Mouse (Mus musculus) CH12.LX (cell line): Measurements from ENCODE around the gene Klk11. TPM values are rescaled to one million over a fixed set of nuclear protein-coding genes. Genes with fewer than 3 reads are reported as not detected.

ENCODE experiments used
- DNase-seq: peaks from one replicate; pipeline ENCODE4 v3.0.0-alpha.2; 2013; ENCODE audit errors: extremely low read depth
- H3K27ac ChIP-seq: 2 replicates; pipeline ENCODE4 v1.5.1; 2012; ENCODE audit warnings: low read depth, mild to moderate bottlenecking, control low read depth, moderate library complexity; ENCODE audit not compliant: insufficient read depth
- H3K27me3 ChIP-seq: replicated peaks from 2 replicates; pipeline ENCODE3; 2012; ENCODE audit warnings: inconsistent platforms
- H3K36me3 ChIP-seq, 2 experiments: replicated peaks in 1 of 2; 2 replicates each; pipeline versions ENCODE3 to v1.6.1; 2012; ENCODE audit warnings: inconsistent platforms in 1 of 2, low read length in 1 of 2, mild to moderate bottlenecking in 1 of 2, mixed read lengths in 1 of 2, moderate library complexity in 1 of 2; ENCODE audit not compliant: control insufficient read depth in 1 of 2, insufficient read depth in 1 of 2
- H3K4me1 ChIP-seq, 2 experiments: 2 replicates each; pipeline ENCODE4 v1.6.1; 2012; ENCODE audit warnings: inconsistent platforms in 1 of 2, moderate library complexity in 1 of 2; ENCODE audit not compliant: insufficient read depth in 2 of 2, control insufficient read depth in 1 of 2
- H3K4me2 ChIP-seq: 2 replicates; pipeline ENCODE4 v1.6.1; 2012; ENCODE audit warnings: low read depth, mild to moderate bottlenecking, control low read depth; ENCODE audit not compliant: poor library complexity, insufficient read depth, severe bottlenecking
- H3K4me3 ChIP-seq, 3 experiments: fragments of 150-350 bp in 1 of 3; sonication (generic) in 1 of 3; replicated peaks in 1 of 3; 2 replicates each; pipeline versions ENCODE3 to v1.5.1; 2011 to 2012; ENCODE audit warnings: low read depth in 2 of 3, low read length in 2 of 3, mild to moderate bottlenecking in 2 of 3, moderate library complexity in 2 of 3, control low read depth in 1 of 3, improper control_type of control experiment in 1 of 3, inconsistent platforms in 1 of 3, mixed read lengths in 1 of 3; ENCODE audit not compliant: poor library complexity in 1 of 3
- H3K79me2 ChIP-seq: replicated peaks from 2 replicates; pipeline ENCODE4 v1.6.1; 2012; ENCODE audit warnings: mild to moderate bottlenecking, moderate library complexity; ENCODE audit not compliant: control insufficient read depth, poor library complexity, insufficient read depth, severe bottlenecking; ENCODE audit errors: extremely low read depth
- H3K9ac ChIP-seq: 2 replicates; pipeline ENCODE4 v1.6.1; 2012; ENCODE audit warnings: low read depth, mild to moderate bottlenecking, control low read depth, moderate library complexity; ENCODE audit not compliant: insufficient read depth
- H3K9me3 ChIP-seq: replicated peaks from 2 replicates; pipeline ENCODE3; 2012; ENCODE audit warnings: low read length, inconsistent platforms, mixed read lengths
- BHLHE40 ChIP-seq: IDR thresholded peaks from 2 replicates; pipeline ENCODE4 v1.6.1; 2011; ENCODE audit warnings: mild to moderate bottlenecking, low read depth, low read length, improper control_type of control experiment
- CHD1 ChIP-seq: IDR thresholded peaks from 2 replicates; pipeline ENCODE4 v1.6.1; 2012; ENCODE audit warnings: low read depth, low read length, improper control_type of control experiment, inconsistent platforms
- CHD2 ChIP-seq: IDR thresholded peaks from 2 replicates; pipeline ENCODE4 v1.6.1; 2011; ENCODE audit warnings: low read length, improper control_type of control experiment
- CTCF ChIP-seq, 2 experiments: IDR thresholded peaks in 1 of 2; conservative IDR thresholded peaks in 1 of 2; 2 replicates each; pipeline ENCODE4 v1.5.1; 2011 to 2012; ENCODE audit warnings: low read depth in 2 of 2, low read length in 2 of 2, improper control_type of control experiment in 1 of 2, inconsistent platforms in 1 of 2, mild to moderate bottlenecking in 1 of 2, moderate library complexity in 1 of 2
- E2F4 ChIP-seq: IDR thresholded peaks from 2 replicates; pipeline ENCODE4 v1.6.1; 2011; ENCODE audit warnings: low read depth, low read length, improper control_type of control experiment; ENCODE audit not compliant: insufficient replicate concordance
- EP300 ChIP-seq: IDR thresholded peaks from 2 replicates; pipeline ENCODE4 v1.6.1; 2011; ENCODE audit warnings: low read length, improper control_type of control experiment
- ETS1 ChIP-seq: conservative IDR thresholded peaks from 2 replicates; pipeline ENCODE4 v1.6.1; 2012; ENCODE audit warnings: low read depth, mild to moderate bottlenecking, inconsistent platforms, low read length, improper control_type of control experiment, moderate library complexity
- HCFC1 ChIP-seq: IDR thresholded peaks from 2 replicates; pipeline ENCODE4 v1.6.1; 2012; ENCODE audit warnings: low read depth, mild to moderate bottlenecking, inconsistent platforms, low read length, improper control_type of control experiment
- JUN ChIP-seq: IDR thresholded peaks from 2 replicates; pipeline ENCODE4 v1.6.1; 2011; ENCODE audit warnings: low read depth, mild to moderate bottlenecking, low read length, improper control_type of control experiment, moderate library complexity; ENCODE audit not compliant: insufficient read depth
- JUND ChIP-seq: conservative IDR thresholded peaks from 2 replicates; pipeline ENCODE4 v1.6.1; 2011; ENCODE audit warnings: low read depth, low read length, improper control_type of control experiment
- KAT2A ChIP-seq: IDR thresholded peaks from 2 replicates; pipeline ENCODE4 v1.6.1; 2012; ENCODE audit warnings: low read length, improper control_type of control experiment, inconsistent platforms; ENCODE audit not compliant: insufficient replicate concordance
- MAFK ChIP-seq: IDR thresholded peaks from 2 replicates; pipeline ENCODE4 v1.6.1; 2011; ENCODE audit warnings: low read length, improper control_type of control experiment; ENCODE audit not compliant: insufficient replicate concordance
- MAX ChIP-seq: IDR thresholded peaks from 2 replicates; pipeline ENCODE4 v1.6.1; 2011; ENCODE audit warnings: low read length, improper control_type of control experiment
- MAZ ChIP-seq: IDR thresholded peaks from 2 replicates; pipeline ENCODE4 v1.6.1; 2012; ENCODE audit warnings: low read depth, mild to moderate bottlenecking, inconsistent platforms, low read length, improper control_type of control experiment, moderate library complexity
- MXI1 ChIP-seq: IDR thresholded peaks from 2 replicates; pipeline ENCODE4 v1.6.1; 2011; ENCODE audit warnings: mild to moderate bottlenecking, low read depth, low read length, improper control_type of control experiment
- NRF1 ChIP-seq: IDR thresholded peaks from 2 replicates; pipeline ENCODE4 v1.6.1; 2014; ENCODE audit warnings: low read depth, mild to moderate bottlenecking, inconsistent platforms, low read length, improper control_type of control experiment, moderate library complexity
- POLR2AphosphoS2 ChIP-seq: IDR thresholded peaks from 2 replicates; pipeline ENCODE4 v1.6.1; 2011; ENCODE audit warnings: low read depth, low read length, improper control_type of control experiment
- RCOR1 ChIP-seq: conservative IDR thresholded peaks from 2 replicates; pipeline ENCODE4 v1.6.1; 2012; ENCODE audit warnings: low read depth, mild to moderate bottlenecking, inconsistent platforms, low read length, improper control_type of control experiment
- SMC3 ChIP-seq: IDR thresholded peaks from 2 replicates; pipeline ENCODE4 v1.6.1; 2011; ENCODE audit warnings: low read depth, low read length, improper control_type of control experiment
- TBP ChIP-seq: conservative IDR thresholded peaks from 2 replicates; pipeline ENCODE4 v1.6.1; 2011; ENCODE audit warnings: low read depth, low read length, improper control_type of control experiment
- TCF12 ChIP-seq: IDR thresholded peaks from 2 replicates; pipeline ENCODE4 v1.6.1; 2014; ENCODE audit warnings: low read depth, mild to moderate bottlenecking, inconsistent platforms, low read length, improper control_type of control experiment
- UBTF ChIP-seq: IDR thresholded peaks from 2 replicates; pipeline ENCODE4 v1.6.1; 2012; ENCODE audit warnings: low read depth, mild to moderate bottlenecking, inconsistent platforms, low read length, improper control_type of control experiment, moderate library complexity
- ZKSCAN1 ChIP-seq: IDR thresholded peaks from 2 replicates; pipeline ENCODE4 v1.6.1; 2012; ENCODE audit warnings: low read depth, inconsistent platforms, low read length, improper control_type of control experiment, borderline replicate concordance
- ZMIZ1 ChIP-seq: IDR thresholded peaks from 2 replicates; pipeline ENCODE4 v1.6.1; 2012; ENCODE audit warnings: low read depth, mild to moderate bottlenecking, inconsistent platforms, low read length, improper control_type of control experiment
- dilution Hi-C: fragments of 300-500 bp; cut with MboI; formaldehyde crosslinking; loops from 2 replicates; pipeline ENCODE4 v1.14.3; 2020; ENCODE audit warnings: low sequenced_read_pairs; ENCODE audit not compliant: extremely low pct_unique_long_range_greater_than_20kb, extremely low pct_ligation_motif_present
- in situ Hi-C: fragments of 300-500 bp; cut with MboI; formaldehyde crosslinking; loops from 3 replicates; pipeline ENCODE4 v1.14.3; 2019; ENCODE audit warnings: low sequenced_read_pairs, low pct_ligation_motif_present, low pct_unique_long_range_greater_than_20kb, mixed read lengths
- polyA plus RNA-seq: library from polyadenylated mRNA; unstranded; fragments of >175 nt; gene quantifications from 2 replicates; pipeline ENCODE4 v1.2.1, GENCODE M21; 2012; ENCODE audit warnings: low read depth; ENCODE audit not compliant: insufficient read length
- total RNA-seq, 2 experiments: library from RNA; depleted of rRNA; stranded (reverse); fragments of 300-350 nt in 1 of 2; fragments of >200 nt in 1 of 2; gene quantifications; 2 replicates each; pipeline ENCODE4 v1.2.3; 2012 to 2014

The Klk11 gene
- total and polyA plus RNA-seq, 3 experiments: not detected

GRCm38 (mm10) chr7:43815211-43815610, 40.8 kb downstream of the Klk11 start:
- H3K4me3 ChIP-seq: no peak overlapping the region
- no peaks in the 10 kb centered on the region for H3K4me1 ChIP-seq
- TF ChIP-seq KAT2A: no peak
- TF ChIP-seq CTCF (conservative IDR thresholded peaks at IDR 0.05 in 1 of 2, IDR thresholded peaks at IDR 0.05 in 1 of 2; ENCODE audit: low read depth in 2 of 2, low read length in 2 of 2): no peak
- TF ChIP-seq ZMIZ1: no peak
- no peak for TF ChIP-seq HCFC1
- no peak for TF ChIP-seq TCF12
- TF ChIP-seq E2F4: no peak
- no peak for TF ChIP-seq MXI1
- DNase-seq: no peak
- dilution Hi-C loops (no loop called here), in situ Hi-C loops (no loop called here)
- H3K27ac ChIP-seq: no peak overlapping the region
- H3K9me3 ChIP-seq: no peaks in the 10 kb centered on the region
- no peak overlapping the region for H3K4me2 ChIP-seq
- H3K36me3 ChIP-seq: no peaks in the 10 kb centered on the region
- no peak overlapping the region for H3K9ac ChIP-seq
- peaks cover 72% of the 10 kb centered on the region for H3K27me3 ChIP-seq
- no peaks in the 10 kb centered on the region for H3K79me2 ChIP-seq

- Histone ChIP-seq H3K27ac (no peak overlapping the region), H3K4me1 (no peaks in the 10 kb centered on the region), H3K4me3 (no peak overlapping the region), H3K4me2 (no peak overlapping the region), H3K79me2 (no peaks in the 10 kb centered on the region), H3K36me3 (no peaks in the 10 kb centered on the region), H3K9me3 (no peaks in the 10 kb centered on the region), H3K9ac (no peak overlapping the region), H3K27me3 (peaks cover 73% of the 10 kb centered on the region)
- dilution Hi-C loops: no loop called here
- in situ Hi-C loops: no loop called here
- TF ChIP-seq CTCF (conservative IDR thresholded peaks at IDR 0.05 in 1 of 2, IDR thresholded peaks at IDR 0.05 in 1 of 2; ENCODE audit: low read depth in 2 of 2, low read length in 2 of 2) (no peak), ZKSCAN1 (no peak), BHLHE40 (no peak), MAZ (no peak), RCOR1 (no peak)
- no peak for DNase-seq
Measured at GRCm38 (mm10) chr7:43816746-43817145, 42.3 kb downstream of the Klk11 start.

- in situ Hi-C loops: no loop called here
- H3K27ac ChIP-seq: no peak overlapping the region
- TF ChIP-seq CHD2 (no peak), KAT2A (no peak), CHD1 (no peak), RCOR1 (no peak), MAFK (no peak), JUN (no peak), POLR2AphosphoS2 (no peak), EP300 (no peak), MAX (no peak), SMC3 (no peak), ZMIZ1 (no peak), NRF1 (no peak), JUND (no peak), ETS1 (no peak), TBP (no peak), UBTF (no peak), TCF12 (no peak)
- TF ChIP-seq, all 38 proteins: peak for 0
- peaks cover 76% of the 10 kb centered on the region for H3K27me3 ChIP-seq
- no peaks in the 10 kb centered on the region for H3K36me3 ChIP-seq
- no peaks in the 10 kb centered on the region for H3K9me3 ChIP-seq
- no peaks in the 10 kb centered on the region for H3K79me2 ChIP-seq
- no peak overlapping the region for H3K4me3 ChIP-seq
- no peak for DNase-seq
- dilution Hi-C loops: no loop called here
- H3K9ac ChIP-seq: no peak overlapping the region
- no peak overlapping the region for H3K4me2 ChIP-seq
- H3K4me1 ChIP-seq: no peaks in the 10 kb centered on the region
Measured at GRCm38 (mm10) chr7:43821581-43821980, 47.2 kb downstream of the Klk11 start.
